Mouse (Mus musculus) retina, embryonic 14.5 days (tissue): ENCODE data around the gene Ercc8.

ENCODE experiments used
- DNase-seq: peaks from one replicate; pipeline ENCODE4 v3.0.0-alpha.2; 2015; ENCODE audit warnings: low spot score

Gene Ercc8

GRCm38 (mm10) chr13:108219773-108220172 is 61.2 kb downstream of the Ercc8 start:
- DNase-seq: no peak

GRCm38 (mm10) chr13:108229191-108229590 is 70.7 kb downstream of the Ercc8 start:
- no peak for DNase-seq

GRCm38 (mm10) chr13:108229634-108230330 is 71.3 kb downstream of the Ercc8 start:
- no peak for DNase-seq

GRCm38 (mm10) chr13:108240012-108240411 is 81.5 kb downstream of the Ercc8 start:
- no peak for DNase-seq

GRCm38 (mm10) chr13:108241715-108242114 is 83.2 kb downstream of the Ercc8 start:
- no peak for DNase-seq
